Mouse (Mus musculus): Measurements from ENCODE around the gene Opcml. TPM values are rescaled to one million over a fixed set of nuclear protein-coding genes. Genes with fewer than 3 reads are reported as not detected.
A peak's percentile ranks its signal among the peaks of the same experiment; 100 is the strongest.

The Opcml gene
- total RNA-seq, 2 experiments from 2014 or later = 318 to 348 TPM

- DNase-seq (ENCODE audit: low spot score in 2 of 2) = peak in 1 of 2 experiments; percentile 47
Measured at GRCm38 (mm10) chr9:28405816-28406215, 615.2 kb downstream of the Opcml start.

GRCm38 (mm10) chr9:28420808-28421207 is 630.2 kb downstream of the Opcml start:
- DNase-seq (ENCODE audit: low spot score in 2 of 2) = no peak

GRCm38 (mm10) chr9:28423407-28423806 is 632.8 kb downstream of the Opcml start:
- DNase-seq (ENCODE audit: low spot score in 2 of 2) = no peak

GRCm38 (mm10) chr9:28432159-28432558 is 641.6 kb downstream of the Opcml start:
- no peak for DNase-seq (ENCODE audit: low spot score in 2 of 2)

- no peak for DNase-seq (ENCODE audit: low spot score in 2 of 2)
Measured at GRCm38 (mm10) chr9:28438752-28439151, 648.2 kb downstream of the Opcml start.

- peak in 1 of 2 experiments; percentile 18 for DNase-seq (ENCODE audit: low spot score in 2 of 2)
Measured at GRCm38 (mm10) chr9:28439433-28440191, 649.0 kb downstream of the Opcml start.

- no peak for DNase-seq (ENCODE audit: low spot score in 2 of 2)
Measured at GRCm38 (mm10) chr9:28440192-28440795, 649.7 kb downstream of the Opcml start.

- peak in 1 of 2 experiments; percentile 40 for DNase-seq (ENCODE audit: low spot score in 2 of 2)
Measured at GRCm38 (mm10) chr9:28444485-28444884, 653.9 kb downstream of the Opcml start.

- no peak for DNase-seq (ENCODE audit: low spot score in 2 of 2)
Measured at GRCm38 (mm10) chr9:28444972-28445371, 654.4 kb downstream of the Opcml start.

- DNase-seq (ENCODE audit: low spot score in 2 of 2) = no peak
Measured at GRCm38 (mm10) chr9:28445863-28446262, 655.3 kb downstream of the Opcml start.

- DNase-seq (ENCODE audit: low spot score in 2 of 2) = no peak
Measured at GRCm38 (mm10) chr9:28446278-28447064, 655.9 kb downstream of the Opcml start.

- no peak for DNase-seq (ENCODE audit: low spot score in 2 of 2)
Measured at GRCm38 (mm10) chr9:28452509-28452908, 661.9 kb downstream of the Opcml start.

- DNase-seq (ENCODE audit: low spot score in 2 of 2) = no peak
Measured at GRCm38 (mm10) chr9:28453062-28453461, 662.5 kb downstream of the Opcml start.

GRCm38 (mm10) chr9:28457982-28458770 is 667.6 kb downstream of the Opcml start:
- peak in 1 of 2 experiments; percentile 47 for DNase-seq (ENCODE audit: low spot score in 2 of 2)

GRCm38 (mm10) chr9:28463622-28464021 is 673.0 kb downstream of the Opcml start:
- no peak for DNase-seq (ENCODE audit: low spot score in 2 of 2)

- DNase-seq (ENCODE audit: low spot score in 2 of 2) = no peak
Measured at GRCm38 (mm10) chr9:28469419-28469818, 678.8 kb downstream of the Opcml start.

- no peak for DNase-seq (ENCODE audit: low spot score in 2 of 2)
Measured at GRCm38 (mm10) chr9:28471501-28471900, 680.9 kb downstream of the Opcml start.

GRCm38 (mm10) chr9:28474586-28474985 is 684.0 kb downstream of the Opcml start:
- no peak for DNase-seq (ENCODE audit: low spot score in 2 of 2)

- DNase-seq (ENCODE audit: low spot score in 2 of 2) = no peak
Measured at GRCm38 (mm10) chr9:28481261-28481660, 690.7 kb downstream of the Opcml start.

GRCm38 (mm10) chr9:28488499-28488898 is 697.9 kb downstream of the Opcml start:
- no peak for DNase-seq (ENCODE audit: low spot score in 2 of 2)

GRCm38 (mm10) chr9:28489828-28490227 is 699.3 kb downstream of the Opcml start:
- DNase-seq (ENCODE audit: low spot score in 2 of 2) = no peak

Data from layer of hippocampus, postnatal 14 days (tissue).